Mouse (Mus musculus) ES-Bruce4 (cell line): ENCODE results near the gene Ifnar2. TPM values are rescaled to one million over a fixed set of nuclear protein-coding genes. Genes with fewer than 3 reads are reported as not detected.
A peak's percentile ranks its signal among the peaks of the same experiment; 100 is the strongest.

Experiments
- H3K27ac ChIP-seq: 2 replicates; pipeline ENCODE4 v1.5.1; 2012; ENCODE audit warnings: low read length, inconsistent platforms; ENCODE audit not compliant: insufficient read depth
- H3K27me3 ChIP-seq: 2 replicates; pipeline ENCODE4 v1.6.1; 2012; ENCODE audit warnings: mild to moderate bottlenecking, low read length, inconsistent platforms; ENCODE audit not compliant: control insufficient read depth, poor library complexity, insufficient read depth, severe bottlenecking
- H3K36me3 ChIP-seq: 2 replicates; pipeline ENCODE4 v1.6.1; 2012; ENCODE audit warnings: inconsistent platforms, mild to moderate bottlenecking, low read length, moderate library complexity; ENCODE audit not compliant: control insufficient read depth, poor library complexity, insufficient read depth, severe bottlenecking
- H3K4me1 ChIP-seq: one replicate; pipeline ENCODE4 v1.8.1; 2011; ENCODE audit warnings: low read length; ENCODE audit not compliant: control insufficient read depth, insufficient read depth
- H3K4me3 ChIP-seq: 2 replicates; pipeline ENCODE4 v1.5.1; 2011; ENCODE audit warnings: low read depth, mild to moderate bottlenecking, low read length
- H3K9ac ChIP-seq: 2 replicates; pipeline ENCODE4 v1.6.1; 2012; ENCODE audit warnings: low read depth, mild to moderate bottlenecking, inconsistent platforms; ENCODE audit not compliant: poor library complexity, severe bottlenecking
- H3K9me3 ChIP-seq: replicated peaks from 2 replicates; pipeline ENCODE4 v1.6.1; 2012; ENCODE audit warnings: mild to moderate bottlenecking, low read length, inconsistent platforms; ENCODE audit not compliant: control insufficient read depth, poor library complexity, insufficient read depth, severe bottlenecking
- CTCF ChIP-seq: IDR thresholded peaks from one replicate; pipeline ENCODE4 v1.8.1; 2011; ENCODE audit warnings: low read depth, low read length
- EP300 ChIP-seq: IDR thresholded peaks from 2 replicates; pipeline ENCODE4 v1.6.1; 2011; ENCODE audit warnings: low read depth, low read length; ENCODE audit not compliant: insufficient read depth
- POLR2A ChIP-seq: IDR thresholded peaks from one replicate; pipeline ENCODE4 v1.8.1; 2011; ENCODE audit warnings: low read length; ENCODE audit not compliant: insufficient read depth
- polyA plus RNA-seq: library from polyadenylated mRNA; stranded (reverse); fragments of >200 nt; gene quantifications from 2 replicates; pipeline ENCODE4 v1.2.4, GENCODE M21; 2011; ENCODE audit warnings: low read depth; ENCODE audit not compliant: missing spikeins, insufficient read depth, insufficient read length

The Ifnar2 gene
- polyA plus RNA-seq, 1 experiment: 13.4 TPM

- H3K9ac ChIP-seq: no peak overlapping the region
- 0 out of 2 replicates have a peak, but pooled peaks have one; percentile 14 for TF ChIP-seq EP300
- TF ChIP-seq CTCF: no peak
- no peaks in the 10 kb centered on the region for H3K36me3 ChIP-seq
- H3K9me3 ChIP-seq: no peaks in the 10 kb centered on the region
- peaks cover 1% of the 10 kb centered on the region for H3K4me1 ChIP-seq
- no peak overlapping the region for H3K4me3 ChIP-seq
- H3K27me3 ChIP-seq: no peaks in the 10 kb centered on the region
- no peak overlapping the region for H3K27ac ChIP-seq
Observed at GRCm38 (mm10) chr16:91425816-91426215, 53.2 kb downstream of the Ifnar2 start.

- no peaks in the 10 kb centered on the region for H3K9me3 ChIP-seq
- TF ChIP-seq CTCF: no peak
- no peak for TF ChIP-seq EP300
- TF ChIP-seq POLR2A: no peak
- H3K4me3 ChIP-seq: no peak overlapping the region
- no peak overlapping the region for H3K9ac ChIP-seq
- peaks cover 1% of the 10 kb centered on the region for H3K4me1 ChIP-seq
- H3K27me3 ChIP-seq: no peaks in the 10 kb centered on the region
- H3K27ac ChIP-seq: no peak overlapping the region
- H3K36me3 ChIP-seq: no peaks in the 10 kb centered on the region
Observed at GRCm38 (mm10) chr16:91426586-91426985, 54.0 kb downstream of the Ifnar2 start.

- no peaks in the 10 kb centered on the region for H3K9me3 ChIP-seq
- H3K36me3 ChIP-seq: no peaks in the 10 kb centered on the region
- TF ChIP-seq EP300 (no peak), CTCF (no peak), POLR2A (no peak)
- no peak overlapping the region for H3K4me3 ChIP-seq
- no peak overlapping the region for H3K27ac ChIP-seq
- H3K9ac ChIP-seq: no peak overlapping the region
- H3K27me3 ChIP-seq: no peaks in the 10 kb centered on the region
- H3K4me1 ChIP-seq: peaks cover 1% of the 10 kb centered on the region
Observed at GRCm38 (mm10) chr16:91427461-91427860, 54.9 kb downstream of the Ifnar2 start.

GRCm38 (mm10) chr16:91428259-91428865 lies 55.8 kb downstream of the Ifnar2 start:
- no peaks in the 10 kb centered on the region for H3K36me3 ChIP-seq
- H3K9me3 ChIP-seq: no peaks in the 10 kb centered on the region
- H3K9ac ChIP-seq: no peak overlapping the region
- H3K27ac ChIP-seq: no peak overlapping the region
- no peak overlapping the region for H3K4me3 ChIP-seq
- H3K4me1 ChIP-seq: peaks cover 1% of the 10 kb centered on the region
- TF ChIP-seq POLR2A: no peak
- no peak for TF ChIP-seq CTCF
- no peak for TF ChIP-seq EP300
- H3K27me3 ChIP-seq: no peaks in the 10 kb centered on the region

GRCm38 (mm10) chr16:91432720-91433328 lies 60.2 kb downstream of the Ifnar2 start:
- H3K4me1 ChIP-seq: no peaks in the 10 kb centered on the region
- H3K36me3 ChIP-seq: no peaks in the 10 kb centered on the region
- H3K27me3 ChIP-seq: no peaks in the 10 kb centered on the region; the same call in 1 of the 2 replicates
- H3K9ac ChIP-seq: no peak overlapping the region
- H3K4me3 ChIP-seq: no peak overlapping the region
- TF ChIP-seq EP300 (no peak), CTCF (no peak), POLR2A (no peak)
- no peak overlapping the region for H3K27ac ChIP-seq
- H3K9me3 ChIP-seq: no peaks in the 10 kb centered on the region

GRCm38 (mm10) chr16:91433329-91433933 lies 60.8 kb downstream of the Ifnar2 start:
- Histone ChIP-seq H3K9me3 (no peaks in the 10 kb centered on the region), H3K9ac (no peak overlapping the region), H3K4me3 (no peak overlapping the region), H3K36me3 (no peaks in the 10 kb centered on the region), H3K4me1 (no peaks in the 10 kb centered on the region), H3K27ac (no peak overlapping the region), H3K27me3 (no peaks in the 10 kb centered on the region; the same call in 1 of the 2 replicates)
- TF ChIP-seq POLR2A (no peak), CTCF (no peak), EP300 (no peak)
